Mouse (Mus musculus) CH12.LX (cell line): Measurements from ENCODE around the gene Cmas. TPM values are rescaled to one million over a fixed set of nuclear protein-coding genes. Genes with fewer than 3 reads are reported as not detected.

Experiments used
- DNase-seq: peaks from one replicate; pipeline ENCODE4 v3.0.0-alpha.2; 2013; ENCODE audit errors: extremely low read depth
- H3K27ac ChIP-seq: 2 replicates; pipeline ENCODE4 v1.5.1; 2012; ENCODE audit warnings: low read depth, mild to moderate bottlenecking, control low read depth, moderate library complexity; ENCODE audit not compliant: insufficient read depth
- H3K27me3 ChIP-seq: replicated peaks from 2 replicates; pipeline ENCODE3; 2012; ENCODE audit warnings: inconsistent platforms
- H3K36me3 ChIP-seq, 2 experiments: replicated peaks in 1 of 2; 2 replicates each; pipeline versions ENCODE3 to v1.6.1; 2012; ENCODE audit warnings: inconsistent platforms in 1 of 2, low read length in 1 of 2, mild to moderate bottlenecking in 1 of 2, mixed read lengths in 1 of 2, moderate library complexity in 1 of 2; ENCODE audit not compliant: control insufficient read depth in 1 of 2, insufficient read depth in 1 of 2
- H3K4me1 ChIP-seq, 2 experiments: 2 replicates each; pipeline ENCODE4 v1.6.1; 2012; ENCODE audit warnings: inconsistent platforms in 1 of 2, moderate library complexity in 1 of 2; ENCODE audit not compliant: insufficient read depth in 2 of 2, control insufficient read depth in 1 of 2
- H3K4me2 ChIP-seq: 2 replicates; pipeline ENCODE4 v1.6.1; 2012; ENCODE audit warnings: low read depth, mild to moderate bottlenecking, control low read depth; ENCODE audit not compliant: poor library complexity, insufficient read depth, severe bottlenecking
- H3K4me3 ChIP-seq, 3 experiments: fragments of 150-350 bp in 1 of 3; sonication (generic) in 1 of 3; replicated peaks in 1 of 3; 2 replicates each; pipeline versions ENCODE3 to v1.5.1; 2011 to 2012; ENCODE audit warnings: low read depth in 2 of 3, low read length in 2 of 3, mild to moderate bottlenecking in 2 of 3, moderate library complexity in 2 of 3, control low read depth in 1 of 3, improper control_type of control experiment in 1 of 3, inconsistent platforms in 1 of 3, mixed read lengths in 1 of 3; ENCODE audit not compliant: poor library complexity in 1 of 3
- H3K79me2 ChIP-seq: replicated peaks from 2 replicates; pipeline ENCODE4 v1.6.1; 2012; ENCODE audit warnings: mild to moderate bottlenecking, moderate library complexity; ENCODE audit not compliant: control insufficient read depth, poor library complexity, insufficient read depth, severe bottlenecking; ENCODE audit errors: extremely low read depth
- H3K9ac ChIP-seq: 2 replicates; pipeline ENCODE4 v1.6.1; 2012; ENCODE audit warnings: low read depth, mild to moderate bottlenecking, control low read depth, moderate library complexity; ENCODE audit not compliant: insufficient read depth
- H3K9me3 ChIP-seq: replicated peaks from 2 replicates; pipeline ENCODE3; 2012; ENCODE audit warnings: low read length, inconsistent platforms, mixed read lengths
- BHLHE40 ChIP-seq: IDR thresholded peaks from 2 replicates; pipeline ENCODE4 v1.6.1; 2011; ENCODE audit warnings: mild to moderate bottlenecking, low read depth, low read length, improper control_type of control experiment
- CHD1 ChIP-seq: IDR thresholded peaks from 2 replicates; pipeline ENCODE4 v1.6.1; 2012; ENCODE audit warnings: low read depth, low read length, improper control_type of control experiment, inconsistent platforms
- CHD2 ChIP-seq: IDR thresholded peaks from 2 replicates; pipeline ENCODE4 v1.6.1; 2011; ENCODE audit warnings: low read length, improper control_type of control experiment
- E2F4 ChIP-seq: IDR thresholded peaks from 2 replicates; pipeline ENCODE4 v1.6.1; 2011; ENCODE audit warnings: low read depth, low read length, improper control_type of control experiment; ENCODE audit not compliant: insufficient replicate concordance
- ELF1 ChIP-seq: IDR thresholded peaks from 2 replicates; pipeline ENCODE4 v1.6.1; 2014; ENCODE audit warnings: low read depth, mild to moderate bottlenecking, inconsistent platforms, low read length, improper control_type of control experiment
- ETS1 ChIP-seq: conservative IDR thresholded peaks from 2 replicates; pipeline ENCODE4 v1.6.1; 2012; ENCODE audit warnings: low read depth, mild to moderate bottlenecking, inconsistent platforms, low read length, improper control_type of control experiment, moderate library complexity
- GABPA ChIP-seq: IDR thresholded peaks from 2 replicates; pipeline ENCODE4 v1.6.1; 2012; ENCODE audit warnings: low read depth, low read length, improper control_type of control experiment, inconsistent platforms; ENCODE audit not compliant: insufficient replicate concordance
- HCFC1 ChIP-seq: IDR thresholded peaks from 2 replicates; pipeline ENCODE4 v1.6.1; 2012; ENCODE audit warnings: low read depth, mild to moderate bottlenecking, inconsistent platforms, low read length, improper control_type of control experiment
- JUN ChIP-seq: IDR thresholded peaks from 2 replicates; pipeline ENCODE4 v1.6.1; 2011; ENCODE audit warnings: low read depth, mild to moderate bottlenecking, low read length, improper control_type of control experiment, moderate library complexity; ENCODE audit not compliant: insufficient read depth
- KAT2A ChIP-seq: IDR thresholded peaks from 2 replicates; pipeline ENCODE4 v1.6.1; 2012; ENCODE audit warnings: low read length, improper control_type of control experiment, inconsistent platforms; ENCODE audit not compliant: insufficient replicate concordance
- MAFK ChIP-seq: IDR thresholded peaks from 2 replicates; pipeline ENCODE4 v1.6.1; 2011; ENCODE audit warnings: low read length, improper control_type of control experiment; ENCODE audit not compliant: insufficient replicate concordance
- MEF2A ChIP-seq: IDR thresholded peaks from 2 replicates; pipeline ENCODE4 v1.6.1; 2014; ENCODE audit warnings: low read depth, mild to moderate bottlenecking, inconsistent platforms, low read length, improper control_type of control experiment, borderline replicate concordance
- NELFE ChIP-seq: IDR thresholded peaks from 2 replicates; pipeline ENCODE4 v1.6.1; 2011; ENCODE audit warnings: low read depth, low read length, improper control_type of control experiment
- NRF1 ChIP-seq: IDR thresholded peaks from 2 replicates; pipeline ENCODE4 v1.6.1; 2014; ENCODE audit warnings: low read depth, mild to moderate bottlenecking, inconsistent platforms, low read length, improper control_type of control experiment, moderate library complexity
- PAX5 ChIP-seq: IDR thresholded peaks from 2 replicates; pipeline ENCODE4 v1.6.1; 2012; ENCODE audit warnings: low read length, inconsistent platforms, mixed read lengths
- POLR2A ChIP-seq: IDR thresholded peaks from 2 replicates; pipeline ENCODE4 v1.6.1; 2011; ENCODE audit warnings: low read depth, mild to moderate bottlenecking, improper control_type of control experiment, low read length
- SIN3A ChIP-seq: IDR thresholded peaks from 2 replicates; pipeline ENCODE4 v1.6.1; 2012; ENCODE audit warnings: low read length, improper control_type of control experiment, inconsistent platforms
- TCF12 ChIP-seq: IDR thresholded peaks from 2 replicates; pipeline ENCODE4 v1.6.1; 2014; ENCODE audit warnings: low read depth, mild to moderate bottlenecking, inconsistent platforms, low read length, improper control_type of control experiment
- UBTF ChIP-seq: IDR thresholded peaks from 2 replicates; pipeline ENCODE4 v1.6.1; 2012; ENCODE audit warnings: low read depth, mild to moderate bottlenecking, inconsistent platforms, low read length, improper control_type of control experiment, moderate library complexity
- USF2 ChIP-seq: conservative IDR thresholded peaks from 2 replicates; pipeline ENCODE4 v1.6.1; 2011; ENCODE audit warnings: low read depth, low read length, improper control_type of control experiment
- ZC3H11A ChIP-seq: IDR thresholded peaks from 2 replicates; pipeline ENCODE4 v1.6.1; 2012; ENCODE audit warnings: low read depth, mild to moderate bottlenecking, inconsistent platforms, low read length, improper control_type of control experiment
- ZKSCAN1 ChIP-seq: IDR thresholded peaks from 2 replicates; pipeline ENCODE4 v1.6.1; 2012; ENCODE audit warnings: low read depth, inconsistent platforms, low read length, improper control_type of control experiment, borderline replicate concordance
- ZNF384 ChIP-seq: IDR thresholded peaks from 2 replicates; pipeline ENCODE4 v1.6.1; 2012; ENCODE audit warnings: low read depth, low read length, improper control_type of control experiment, inconsistent platforms
- dilution Hi-C: fragments of 300-500 bp; cut with MboI; formaldehyde crosslinking; loops from 2 replicates; pipeline ENCODE4 v1.14.3; 2020; ENCODE audit warnings: low sequenced_read_pairs; ENCODE audit not compliant: extremely low pct_unique_long_range_greater_than_20kb, extremely low pct_ligation_motif_present
- in situ Hi-C: fragments of 300-500 bp; cut with MboI; formaldehyde crosslinking; loops from 3 replicates; pipeline ENCODE4 v1.14.3; 2019; ENCODE audit warnings: low sequenced_read_pairs, low pct_ligation_motif_present, low pct_unique_long_range_greater_than_20kb, mixed read lengths
- polyA plus RNA-seq: library from polyadenylated mRNA; unstranded; fragments of >175 nt; gene quantifications from 2 replicates; pipeline ENCODE4 v1.2.1, GENCODE M21; 2012; ENCODE audit warnings: low read depth; ENCODE audit not compliant: insufficient read length
- total RNA-seq, 2 experiments: library from RNA; depleted of rRNA; stranded (reverse); fragments of 300-350 nt in 1 of 2; fragments of >200 nt in 1 of 2; gene quantifications; 2 replicates each; pipeline ENCODE4 v1.2.3; 2012 to 2014

Cmas gene
- total and polyA plus RNA-seq, 3 experiments: 39.5 to 63.9 (median 62.4) TPM

DNA sequence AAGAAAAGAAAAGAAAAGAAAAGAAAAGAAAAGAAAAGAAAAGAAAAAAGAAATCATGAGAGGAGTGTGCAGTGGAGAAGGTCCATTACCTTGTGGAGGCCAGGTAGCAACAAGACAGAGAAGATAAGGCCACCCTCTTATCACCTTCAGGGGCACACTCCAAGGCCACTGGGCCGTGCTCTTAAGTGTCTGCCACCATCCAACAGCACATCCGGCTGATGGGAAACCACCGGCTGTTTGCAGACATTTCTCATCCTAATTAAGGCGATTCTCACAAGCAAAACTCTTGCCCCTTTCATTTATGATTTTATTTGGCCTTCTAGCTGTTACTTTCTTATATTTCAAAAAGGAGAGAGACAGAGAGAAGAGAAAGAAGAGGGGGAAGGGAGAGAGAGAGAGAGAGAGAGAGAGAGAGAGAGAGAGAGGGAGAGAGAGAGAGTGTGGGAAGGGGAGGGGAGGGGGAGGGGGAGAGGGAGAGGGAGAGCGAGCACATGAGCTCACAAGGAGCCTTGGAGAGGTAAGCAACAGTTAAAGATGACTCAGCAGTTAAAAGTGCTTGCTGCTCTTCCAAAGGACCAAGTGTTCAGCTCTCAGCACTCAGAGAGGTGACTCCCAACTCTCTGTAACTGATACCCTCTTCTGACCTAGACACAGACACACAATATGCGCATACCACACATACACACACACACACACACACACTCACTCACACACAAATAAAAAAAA lies 53.0 kb downstream of the Cmas start (continued):
- TF ChIP-seq PAX5 (no peak), MAFK (peak; percentile 95), KAT2A (no peak), BHLHE40 (peak; percentile 25; the same call in 1 of the 2 replicates), USF2 (no peak), MEF2A (0 out of 2 replicates have a peak, but pooled peaks have one; percentile 25), ELF1 (no peak), SIN3A (no peak), POLR2A (no peak), NELFE (no peak)
- TF ChIP-seq, all 38 proteins: peak for 5

DNA sequence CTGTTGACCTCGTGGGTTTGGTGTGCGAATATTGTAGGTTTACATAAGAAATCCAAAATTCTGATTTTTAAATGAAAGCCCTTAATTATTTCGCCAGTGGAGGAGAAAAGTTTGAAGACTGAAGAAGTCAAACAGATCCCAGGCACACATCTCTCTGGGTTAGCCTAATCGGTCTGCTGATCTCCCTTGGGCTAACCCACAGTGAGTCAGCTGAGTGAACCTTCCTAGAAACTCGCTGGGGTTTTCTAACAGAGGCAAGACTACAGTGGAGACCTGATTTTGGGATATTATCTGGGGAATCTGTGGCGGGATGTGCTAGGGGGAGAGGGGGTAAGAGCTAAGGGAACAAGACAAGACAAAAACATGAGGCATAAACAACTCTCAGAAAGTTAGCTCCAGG lies 53.8 kb downstream of the Cmas start:
- dilution Hi-C loops (no loop called here), in situ Hi-C loops (no loop called here)
- Histone ChIP-seq H3K9me3 (no peaks in the 10 kb centered on the region), H3K36me3 (no peaks in the 10 kb centered on the region), H3K9ac (no peak overlapping the region), H3K4me3 (no peak overlapping the region), H3K27ac (no peak overlapping the region), H3K79me2 (no peaks in the 10 kb centered on the region), H3K4me2 (peak overlapping the region; percentile 69), H3K4me1 (peaks cover 8 to 39% of the 10 kb centered on the region in 2 experiments; a peak in 3 of 4 replicates), H3K27me3 (no peaks in the 10 kb centered on the region)
- no peak for TF ChIP-seq ELF1
- no peak for TF ChIP-seq UBTF
- no peak for TF ChIP-seq BHLHE40
- TF ChIP-seq ZC3H11A: no peak
- TF ChIP-seq MAFK: no peak
- no peak for TF ChIP-seq JUN
- no peak for TF ChIP-seq POLR2A
- TF ChIP-seq NRF1: no peak
- TF ChIP-seq HCFC1: no peak
- peak; percentile 25 for DNase-seq

DNA sequence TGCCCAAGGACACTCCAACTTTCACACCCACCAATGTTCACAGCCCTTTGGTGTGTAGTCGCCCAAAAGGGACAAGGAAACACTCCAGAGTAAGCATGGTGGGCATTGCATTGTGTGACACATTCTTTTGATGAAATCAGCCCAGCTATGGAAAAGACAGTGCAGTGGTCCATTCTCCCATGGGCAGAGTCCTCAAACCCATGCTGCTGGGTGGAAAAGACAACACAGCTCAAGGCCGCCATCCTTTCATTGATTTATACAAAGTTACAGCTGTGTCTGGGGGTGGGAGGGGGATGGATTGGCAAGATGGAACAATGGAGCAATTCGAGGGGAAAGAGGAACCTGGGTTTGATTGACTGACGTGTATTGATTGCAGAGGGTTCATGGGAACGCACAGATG lies 56.5 kb downstream of the Cmas start:
- Histone ChIP-seq H3K27me3 (no peaks in the 10 kb centered on the region), H3K79me2 (no peaks in the 10 kb centered on the region), H3K4me2 (no peak overlapping the region), H3K36me3 (no peaks in the 10 kb centered on the region), H3K9ac (no peak overlapping the region), H3K4me3 (no peak overlapping the region), H3K4me1 (peaks cover 4 to 27% of the 10 kb centered on the region in 2 experiments; a peak in 3 of 4 replicates), H3K27ac (no peak overlapping the region), H3K9me3 (no peaks in the 10 kb centered on the region)
- dilution Hi-C loops (no loop called here), in situ Hi-C loops (no loop called here)
- TF ChIP-seq MAFK: no peak
- no peak for TF ChIP-seq E2F4
- no peak for TF ChIP-seq CHD2
- no peak for TF ChIP-seq BHLHE40
- TF ChIP-seq TCF12: no peak
- no peak for TF ChIP-seq GABPA
- TF ChIP-seq HCFC1: no peak
- TF ChIP-seq MEF2A: no peak
- TF ChIP-seq CHD1: no peak
- no peak for TF ChIP-seq SIN3A
- no peak for TF ChIP-seq ZNF384
- no peak for TF ChIP-seq NELFE
- TF ChIP-seq POLR2A: no peak
- no peak for TF ChIP-seq ELF1
- TF ChIP-seq PAX5: no peak
- TF ChIP-seq ETS1: no peak
- TF ChIP-seq ZKSCAN1: no peak
- DNase-seq: no peak
